8 mouse cellular contexts compared by ENCODE assay signal in genomic region chr13:33934743-33935142, GRCm38 (mm10). TPM values are rescaled to one million over a fixed set of nuclear protein-coding genes. Genes with fewer than 3 reads are reported as not detected.
DNase-seq lines count a peak whose midpoint lies in the region; ATAC-seq and TF ChIP-seq lines count a peak whose summit lies in the region.

No protein-coding gene starts in this region.

- peak overlapping the region; percentile 90 for H3K4me2 ChIP-seq in kidney, embryonic 15.5 days
- H3K4me2 ChIP-seq in heart, embryonic 16.5 days (ENCODE audit: low read depth, low read length) = peak overlapping the region; percentile 84

- H3K36me3 ChIP-seq in kidney, embryonic 15.5 days = peaks cover 7% of the 10 kb centered on the region
- no peaks in the 10 kb centered on the region for H3K36me3 ChIP-seq in heart, embryonic 16.5 days (ENCODE audit: control insufficient read depth, insufficient read depth)
- no peaks in the 10 kb centered on the region for H3K36me3 ChIP-seq in thymus, adult 2 months (ENCODE audit: control insufficient read depth, insufficient read depth, low read length)

- H3K4me1 ChIP-seq in kidney, embryonic 15.5 days = peaks cover 17% of the 10 kb centered on the region; the same call in 1 of the 2 replicates
- H3K4me1 ChIP-seq in heart, embryonic 16.5 days (ENCODE audit: control insufficient read depth, insufficient read depth, low read length) = peaks cover 13% of the 10 kb centered on the region
- H3K4me1 ChIP-seq in thymus, adult 2 months (replicated peaks; ENCODE audit: control insufficient read depth, insufficient read depth, low read length) = no peaks in the 10 kb centered on the region; the same call in 1 of the 2 replicates

- peak overlapping the region; percentile 61; the same call in 1 of the 2 replicates for H3K9ac ChIP-seq in kidney, embryonic 15.5 days
- H3K9ac ChIP-seq in heart, embryonic 16.5 days (ENCODE audit: low read length) = peak overlapping the region; percentile 94

- H3K4me3 ChIP-seq in kidney, embryonic 15.5 days (replicated peaks) = peak overlapping the region; percentile 71
- peak overlapping the region; percentile 88 for H3K4me3 ChIP-seq in heart, embryonic 16.5 days (ENCODE audit: low read length)
- H3K4me3 ChIP-seq in thymus, adult 2 months (ENCODE audit: control insufficient read depth, insufficient read depth, low read length) = no peak overlapping the region

- ATAC-seq in kidney, embryonic 15.5 days (replicated peaks; ENCODE audit: low FRiP score) = peak; percentile 59; the same call in 1 of the 2 replicates
- ATAC-seq in heart, embryonic 16.5 days (replicated peaks; ENCODE audit: extremely low read depth, insufficient read depth, low FRiP score) = no peak

- H3K27me3 ChIP-seq in kidney, embryonic 15.5 days = no peaks in the 10 kb centered on the region
- no peaks in the 10 kb centered on the region for H3K27me3 ChIP-seq in heart, embryonic 16.5 days (ENCODE audit: control insufficient read depth, insufficient read depth, low read length)
- H3K27me3 ChIP-seq in thymus, adult 2 months (ENCODE audit: control insufficient read depth, insufficient read depth, low read length) = no peaks in the 10 kb centered on the region

- no peak for DNase-seq in kidney, postnatal 4 days
- peak; percentile 45 for DNase-seq in adrenal gland, postnatal 25 days
- DNase-seq in lung, postnatal 36 days = peak; percentile 35
- no peak for DNase-seq in layer of hippocampus, postnatal 14 days (ENCODE audit: low spot score in 2 of 2)
- no peak for DNase-seq in layer of hippocampus, postnatal 36 days
- DNase-seq in thymus, adult 2 months = no peak

- H3K27ac ChIP-seq in kidney, embryonic 15.5 days = peak overlapping the region; percentile 83
- no peak overlapping the region for H3K27ac ChIP-seq in heart, embryonic 16.5 days (ENCODE audit: low read length)
- no peak overlapping the region for H3K27ac ChIP-seq in thymus, adult 2 months (ENCODE audit: control insufficient read depth, insufficient read depth, low read length)

- 37% methylated on average over 6 of the region's 6 CpGs for whole genome bisulfite sequencing in kidney, embryonic 15.5 days
- 60% methylated on average over 6 of the region's 6 CpGs for WGBS in heart, embryonic 16.5 days
- WGBS in thymus, adult 2 months = 85% methylated on average over 6 of the region's 6 CpGs

- TF ChIP-seq POLR2A in thymus, adult 2 months (IDR thresholded peaks at IDR 0.05; ENCODE audit: control insufficient read depth, extremely low read depth, insufficient read depth, low read length, poor library complexity) = no peak

- no peaks in the 10 kb centered on the region for H3K9me3 ChIP-seq in kidney, embryonic 15.5 days (replicated peaks)
- no peaks in the 10 kb centered on the region for H3K9me3 ChIP-seq in heart, embryonic 16.5 days (replicated peaks; ENCODE audit: control insufficient read depth, low read length)

- TF ChIP-seq CTCF in thymus, adult 2 months (IDR thresholded peaks at IDR 0.05; ENCODE audit: borderline replicate concordance, control insufficient read depth, extremely low read depth, insufficient read depth, low read length, poor library complexity) = no peak

RNA-seq across cellular contexts. Expression of gene Serpinb6c, which starts 29.2 kb away (rescaled TPM):
- polyA plus RNA-seq in kidney, embryonic 15.5 days (2015; fragmentation: Nextera tagmentation; extraction: Ambion mirVana) = 0.19 and 0.32 TPM in 2 replicates
- total RNA-seq in adrenal gland, postnatal 25 days (2021) = not detected in 2 replicates
- 0.15 and 0.33 TPM in 2 replicates for polyA plus RNA-seq in heart, embryonic 16.5 days (2015; fragmentation: Nextera tagmentation; extraction: Ambion mirVana)
- total RNA-seq in layer of hippocampus, postnatal 14 days (2021) = under 1 TPM; 0.38 to 0.58 TPM
- total RNA-seq in layer of hippocampus, postnatal 36 days (2021) = under 1 TPM in 1 of 2 experiments, not detected in 1; 0.86 TPM
- 0.09 and 0.28 TPM in 2 replicates for polyA plus RNA-seq in thymus, adult 2 months (2012; rRNA removed)

RNA-seq across cellular contexts. Expression of gene Nqo2, which starts 29.7 kb away (rescaled TPM):
- polyA plus RNA-seq in kidney, embryonic 15.5 days (2015; fragmentation: Nextera tagmentation; extraction: Ambion mirVana) = 26.1 and 26.2 TPM in 2 replicates
- 61.7 and 75.1 TPM in 2 replicates for total RNA-seq in adrenal gland, postnatal 25 days (2021)
- 27.6 and 28.9 TPM in 2 replicates for polyA plus RNA-seq in heart, embryonic 16.5 days (2015; fragmentation: Nextera tagmentation; extraction: Ambion mirVana)
- total RNA-seq in layer of hippocampus, postnatal 14 days (2021) = 1 to 10 TPM; 5.3 to 7.1 TPM
- 1 to 10 TPM; 6.2 to 7.8 TPM for total RNA-seq in layer of hippocampus, postnatal 36 days (2021)
- 2.8 and 3.5 TPM in 2 replicates for polyA plus RNA-seq in thymus, adult 2 months (2012; rRNA removed)

Comparison
In these comparisons a context has a peak if more than half of its experiments do, and no peak if none do; other contexts are left out.
1. DNase-seq: peak in adrenal gland, postnatal 25 days (single experiment) and lung, postnatal 36 days (single experiment); none in kidney, postnatal 4 days (0 of 2), layer of hippocampus, postnatal 14 days (0 of 2), layer of hippocampus, postnatal 36 days (0 of 2) and thymus, adult 2 months (single experiment).